In genomic region chr4:155774971-155775740, GRCm38 (mm10) we compare ENCODE assay signal across 8 mouse cellular contexts. TPM values are rescaled to one million over a fixed set of nuclear protein-coding genes. Genes with fewer than 3 reads are reported as not detected.
DNase-seq lines count a peak whose midpoint lies in the region; ATAC-seq and TF ChIP-seq lines count a peak whose summit lies in the region.

No protein-coding gene starts in this region.

- intact Hi-C loops in heart, postnatal 25 days (cut with DNase I) = no loop called here

- peaks cover 52% of the 10 kb centered on the region for H3K27me3 ChIP-seq in CH12.LX (replicated peaks)
- peaks cover 8% of the 10 kb centered on the region for H3K27me3 ChIP-seq in forebrain, embryonic 16.5 days (replicated peaks; ENCODE audit: control insufficient read depth, insufficient read depth, low read length)
- H3K27me3 ChIP-seq in megakaryocyte, embryonic 14.5 days (replicated peaks) = peaks cover 57% of the 10 kb centered on the region
- H3K27me3 ChIP-seq in stomach, embryonic 16.5 days (ENCODE audit: control insufficient read depth, insufficient read depth, low read length) = no peaks in the 10 kb centered on the region

- TF ChIP-seq EP300 in CH12.LX (IDR thresholded peaks at IDR 0.05; ENCODE audit: low read length) = peak; percentile 16; the same call in 1 of the 2 replicates

- H3K36me3 ChIP-seq in CH12.LX (replicated peaks in 1 of 2; ENCODE audit: control insufficient read depth in 1 of 2, insufficient read depth in 1 of 2, low read length in 1 of 2) = no peaks in the 10 kb centered on the region
- H3K36me3 ChIP-seq in forebrain, embryonic 16.5 days (ENCODE audit: control insufficient read depth, insufficient read depth) = no peaks in the 10 kb centered on the region
- H3K36me3 ChIP-seq in megakaryocyte, embryonic 14.5 days (replicated peaks; ENCODE audit: low read length) = no peaks in the 10 kb centered on the region
- H3K36me3 ChIP-seq in stomach, embryonic 16.5 days (ENCODE audit: control insufficient read depth, insufficient read depth, low read length) = no peaks in the 10 kb centered on the region

- no peak for TF ChIP-seq CTCF in CH12.LX (conservative IDR thresholded peaks at IDR 0.05 in 1 of 2, IDR thresholded peaks at IDR 0.05 in 1 of 2; ENCODE audit: low read depth in 2 of 2, low read length in 2 of 2)

- DNase-seq in CH12.LX (ENCODE audit: extremely low read depth) = peak; percentile 55
- peak; percentile 60 to 61 for DNase-seq in adrenal gland, postnatal 36 days
- peak; percentile 78 for DNase-seq in heart, postnatal 25 days (ENCODE audit: low spot score)
- DNase-seq in kidney, postnatal 36 days = peak; percentile 77 to 78

- no peaks in the 10 kb centered on the region for H3K9me3 ChIP-seq in CH12.LX (replicated peaks; ENCODE audit: low read length)
- H3K9me3 ChIP-seq in forebrain, embryonic 16.5 days (ENCODE audit: control insufficient read depth, low read length) = no peaks in the 10 kb centered on the region
- H3K9me3 ChIP-seq in megakaryocyte, embryonic 14.5 days = no peaks in the 10 kb centered on the region
- no peaks in the 10 kb centered on the region for H3K9me3 ChIP-seq in stomach, embryonic 16.5 days (replicated peaks; ENCODE audit: control insufficient read depth, low read length)

- WGBS in forebrain, embryonic 16.5 days = 48% methylated on average over 9 of the region's 9 CpGs
- 35% methylated on average over 9 of the region's 9 CpGs for WGBS in stomach, embryonic 16.5 days

- peak overlapping the region; percentile 79; the same call in 1 of the 2 replicates for H3K4me2 ChIP-seq in CH12.LX (ENCODE audit: insufficient read depth, low read depth, poor library complexity, severe bottlenecking)
- peak overlapping the region; percentile 59 for H3K4me2 ChIP-seq in forebrain, embryonic 16.5 days (ENCODE audit: low read length)
- peak overlapping the region; percentile 92 for H3K4me2 ChIP-seq in stomach, embryonic 16.5 days (ENCODE audit: low read depth, low read length)

- TF ChIP-seq POLR2A in CH12.LX (IDR thresholded peaks at IDR 0.05; ENCODE audit: low read depth, low read length) = no peak

- dilution Hi-C loops in CH12.LX (cut with MboI; ENCODE audit: extremely low pct_ligation_motif_present, extremely low pct_unique_long_range_greater_than_20kb, low sequenced_read_pairs) = no loop called here

- peaks cover 17 to 38% of the 10 kb centered on the region in 2 experiments for H3K4me1 ChIP-seq in CH12.LX (ENCODE audit: control insufficient read depth in 1 of 2, insufficient read depth in 2 of 2)
- H3K4me1 ChIP-seq in forebrain, embryonic 16.5 days (replicated peaks; ENCODE audit: control insufficient read depth, insufficient read depth, low read length) = peaks cover 23% of the 10 kb centered on the region
- H3K4me1 ChIP-seq in megakaryocyte, embryonic 14.5 days = peaks cover 65% of the 10 kb centered on the region
- peaks cover 31% of the 10 kb centered on the region for H3K4me1 ChIP-seq in stomach, embryonic 16.5 days (ENCODE audit: control insufficient read depth, insufficient read depth, low read length)

- in situ Hi-C loops in CH12.LX (cut with MboI; ENCODE audit: low pct_ligation_motif_present, low pct_unique_long_range_greater_than_20kb, low sequenced_read_pairs) = no loop called here

- H3K27ac ChIP-seq in CH12.LX (ENCODE audit: insufficient read depth, low read depth) = no peak overlapping the region
- H3K27ac ChIP-seq in forebrain, embryonic 16.5 days (ENCODE audit: low read length) = peak overlapping the region; percentile 29; the same call in 1 of the 2 replicates
- H3K27ac ChIP-seq in stomach, embryonic 16.5 days (ENCODE audit: low read length) = peak overlapping the region; percentile 94

- no peak for TF ChIP-seq RAD21 in CH12.LX (IDR thresholded peaks at IDR 0.05; ENCODE audit: low read depth, low read length)

- no peaks in the 10 kb centered on the region for H3K79me2 ChIP-seq in CH12.LX (replicated peaks; ENCODE audit: control insufficient read depth, extremely low read depth, insufficient read depth, poor library complexity, severe bottlenecking)

- no peak overlapping the region for H3K4me3 ChIP-seq in CH12.LX (replicated peaks in 1 of 3; ENCODE audit: low read depth in 2 of 3, low read length in 2 of 3, poor library complexity in 1 of 3)
- H3K4me3 ChIP-seq in forebrain, embryonic 16.5 days (replicated peaks; ENCODE audit: low read length) = peak overlapping the region; percentile 41
- H3K4me3 ChIP-seq in megakaryocyte, embryonic 14.5 days (replicated peaks) = peak overlapping the region; percentile 92
- peak overlapping the region; percentile 58 for H3K4me3 ChIP-seq in stomach, embryonic 16.5 days (replicated peaks; ENCODE audit: low read length)

- ATAC-seq in forebrain, embryonic 16.5 days = no peak
- ATAC-seq in stomach, embryonic 16.5 days (ENCODE audit: insufficient read depth, low FRiP score) = peak; percentile 51
- ATAC-seq in CD4-positive, CD25-positive, alpha-beta regulatory T cell, adult 4 months = no peak

- H3K9ac ChIP-seq in CH12.LX (ENCODE audit: insufficient read depth, low read depth) = no peak overlapping the region
- peak overlapping the region; percentile 51 for H3K9ac ChIP-seq in forebrain, embryonic 16.5 days (replicated peaks; ENCODE audit: low read depth, low read length)
- H3K9ac ChIP-seq in stomach, embryonic 16.5 days (ENCODE audit: low read length) = peak overlapping the region; percentile 74

TF ChIP-seq in CH12.LX, 34 proteins besides CTCF, POLR2A, EP300 and RAD21 (continues in another document):
- peak; percentile 27; the same call in 1 of the 2 replicates for TF ChIP-seq ETS1 (conservative IDR thresholded peaks at IDR 0.05; ENCODE audit: low read depth, low read length)
- peak; percentile 42 for TF ChIP-seq BHLHE40 (IDR thresholded peaks at IDR 0.05; ENCODE audit: low read depth, low read length)
- TF ChIP-seq MAZ (IDR thresholded peaks at IDR 0.05; ENCODE audit: low read depth, low read length) = 0 out of 2 replicates have a peak, but pooled peaks have one; percentile 24
- no peak for TF ChIP-seq RCOR1 (conservative IDR thresholded peaks at IDR 0.05; ENCODE audit: low read depth, low read length)

RNA-seq across cellular contexts. Expression of gene Vwa1, which starts 0.7 kb away (rescaled TPM):
- 1.2 and 1.8 TPM in 2 replicates for total RNA-seq in CH12.LX (2012; rRNA removed)
- total RNA-seq in CH12.LX (2014; rRNA removed) = 0.12 and 0.15 TPM in 2 replicates
- polyA plus RNA-seq in CH12.LX (2012; ENCODE audit: insufficient read length, low read depth) = 0.12 and 0.13 TPM in 2 replicates
- 1 to 10 TPM; 3.4 to 6.0 TPM for total RNA-seq in adrenal gland, postnatal 36 days (2021)
- 27.3 and 29.6 TPM in 2 replicates for polyA plus RNA-seq in forebrain, embryonic 16.5 days (2015; fragmentation: Nextera tagmentation; extraction: Ambion mirVana)
- total RNA-seq in heart, postnatal 25 days (2021) = 1 to 10 TPM; 7.9 to 9.4 TPM
- 0.41 and 1.4 TPM in 2 replicates for polyA plus RNA-seq in megakaryocyte, embryonic 14.5 days (2012; ENCODE audit: insufficient read depth, low replicate concordance)
- polyA plus RNA-seq in stomach, embryonic 16.5 days (2015; fragmentation: Nextera tagmentation; extraction: Ambion mirVana) = 34.0 and 34.4 TPM in 2 replicates
- under 1 TPM in 1 of 2 experiments, not detected in 1; 0.23 TPM for polyA plus RNA-seq in CD4-positive, CD25-positive, alpha-beta regulatory T cell, adult 4 months (2017; shearing (Covaris generic))

RNA-seq across cellular contexts. Expression of gene Tmem88b, which starts 10.5 kb away (rescaled TPM):
- total RNA-seq in CH12.LX (2012; rRNA removed) = 0.04 TPM in 2 replicates
- total RNA-seq in CH12.LX (2014; rRNA removed) = not detected in 2 replicates
- polyA plus RNA-seq in CH12.LX (2012; ENCODE audit: insufficient read length, low read depth) = not detected in 2 replicates
- total RNA-seq in adrenal gland, postnatal 36 days (2021) = under 1 TPM; 0.30 to 0.56 TPM
- 0.47 and 0.53 TPM in 2 replicates for polyA plus RNA-seq in forebrain, embryonic 16.5 days (2015; fragmentation: Nextera tagmentation; extraction: Ambion mirVana)
- under 1 TPM; 0.75 to 0.84 TPM for total RNA-seq in heart, postnatal 25 days (2021)
- 0.04 TPM in 1 of 2 replicates, not detected in the other for polyA plus RNA-seq in megakaryocyte, embryonic 14.5 days (2012; ENCODE audit: insufficient read depth, low replicate concordance)
- polyA plus RNA-seq in stomach, embryonic 16.5 days (2015; fragmentation: Nextera tagmentation; extraction: Ambion mirVana) = 0.35 and 0.43 TPM in 2 replicates
- not detected for polyA plus RNA-seq in CD4-positive, CD25-positive, alpha-beta regulatory T cell, adult 4 months (2017; shearing (Covaris generic))

RNA-seq across cellular contexts. Expression of gene Atad3a, which starts 14.3 kb away (rescaled TPM):
- total RNA-seq in CH12.LX (2012; rRNA removed) (154 and 175 TPM in 2 replicates), CH12.LX (2014; rRNA removed) (133 and 135 TPM in 2 replicates)
- polyA plus RNA-seq in CH12.LX (2012; ENCODE audit: insufficient read length, low read depth) = 182 and 216 TPM in 2 replicates
- total RNA-seq in adrenal gland, postnatal 36 days (2021) = 10 to 100 TPM; 83.2 to 94.1 TPM
- 98.2 and 101 TPM in 2 replicates for polyA plus RNA-seq in forebrain, embryonic 16.5 days (2015; fragmentation: Nextera tagmentation; extraction: Ambion mirVana)
- total RNA-seq in heart, postnatal 25 days (2021) = 10 to 100 TPM; 49.6 to 50.3 TPM
- 11.3 and 20.5 TPM in 2 replicates for polyA plus RNA-seq in megakaryocyte, embryonic 14.5 days (2012; ENCODE audit: insufficient read depth, low replicate concordance)
- polyA plus RNA-seq in stomach, embryonic 16.5 days (2015; fragmentation: Nextera tagmentation; extraction: Ambion mirVana) = 99.0 and 101 TPM in 2 replicates
- 10 to 100 TPM; 22.9 to 32.9 TPM for polyA plus RNA-seq in CD4-positive, CD25-positive, alpha-beta regulatory T cell, adult 4 months (2017; shearing (Covaris generic))

RNA-seq across cellular contexts. Expression of gene Ankrd65, which starts 15.1 kb away (rescaled TPM):
- total RNA-seq in CH12.LX (2012; rRNA removed) = not detected in 2 replicates
- not detected in 2 replicates for total RNA-seq in CH12.LX (2014; rRNA removed)
- not detected in 2 replicates for polyA plus RNA-seq in CH12.LX (2012; ENCODE audit: insufficient read length, low read depth)
- total RNA-seq in adrenal gland, postnatal 36 days (2021) = not detected
- not detected in 2 replicates for polyA plus RNA-seq in forebrain, embryonic 16.5 days (2015; fragmentation: Nextera tagmentation; extraction: Ambion mirVana)
- not detected for total RNA-seq in heart, postnatal 25 days (2021)
- not detected in 2 replicates for polyA plus RNA-seq in megakaryocyte, embryonic 14.5 days (2012; ENCODE audit: insufficient read depth, low replicate concordance)
- 0.31 and 0.35 TPM in 2 replicates for polyA plus RNA-seq in stomach, embryonic 16.5 days (2015; fragmentation: Nextera tagmentation; extraction: Ambion mirVana)
- not detected for polyA plus RNA-seq in CD4-positive, CD25-positive, alpha-beta regulatory T cell, adult 4 months (2017; shearing (Covaris generic))

RNA-seq across cellular contexts. Expression of gene Mrpl20, which starts 27.5 kb away (rescaled TPM):
- total RNA-seq in CH12.LX (2012; rRNA removed) (146 and 238 TPM in 2 replicates), CH12.LX (2014; rRNA removed) (230 and 244 TPM in 2 replicates)
- polyA plus RNA-seq in CH12.LX (2012; ENCODE audit: insufficient read length, low read depth) = 193 and 212 TPM in 2 replicates
- total RNA-seq in adrenal gland, postnatal 36 days (2021) = 100 to 1,000 TPM; 133 to 141 TPM
- polyA plus RNA-seq in forebrain, embryonic 16.5 days (2015; fragmentation: Nextera tagmentation; extraction: Ambion mirVana) = 214 and 231 TPM in 2 replicates
- 10 to 100 TPM; 75.0 to 78.0 TPM for total RNA-seq in heart, postnatal 25 days (2021)
- polyA plus RNA-seq in megakaryocyte, embryonic 14.5 days (2012; ENCODE audit: insufficient read depth, low replicate concordance) = 10.2 and 29.9 TPM in 2 replicates
- polyA plus RNA-seq in stomach, embryonic 16.5 days (2015; fragmentation: Nextera tagmentation; extraction: Ambion mirVana) = 191 and 199 TPM in 2 replicates
- 100 to 1,000 TPM; 117 to 130 TPM for polyA plus RNA-seq in CD4-positive, CD25-positive, alpha-beta regulatory T cell, adult 4 months (2017; shearing (Covaris generic))

Comparison
In these comparisons a context has a peak if more than half of its experiments do, and no peak if none do; other contexts are left out.
1. H3K4me3 ChIP-seq: peak in forebrain, embryonic 16.5 days (single experiment), megakaryocyte, embryonic 14.5 days (single experiment) and stomach, embryonic 16.5 days (single experiment); none in CH12.LX (0 of 3).
2. RNA of gene Vwa1, which starts 0.7 kb away (polyA plus RNA-seq): 34.0 to 34.4 TPM in stomach, embryonic 16.5 days and 27.3 to 29.6 TPM in forebrain, embryonic 16.5 days; 0.41 to 1.4 TPM in megakaryocyte, embryonic 14.5 days, 0.23 TPM in CD4-positive, CD25-positive, alpha-beta regulatory T cell, adult 4 months and 0.12 to 0.13 TPM in CH12.LX; every median in the first group is over 10 times any median in the second.
3. Peak in every context shown above with its lines, with median percentiles within 50 percentile points of each other: DNase-seq and H3K4me2 ChIP-seq.